ENCODE assay signal across 25 mouse cellular contexts in the genomic region with DNA sequence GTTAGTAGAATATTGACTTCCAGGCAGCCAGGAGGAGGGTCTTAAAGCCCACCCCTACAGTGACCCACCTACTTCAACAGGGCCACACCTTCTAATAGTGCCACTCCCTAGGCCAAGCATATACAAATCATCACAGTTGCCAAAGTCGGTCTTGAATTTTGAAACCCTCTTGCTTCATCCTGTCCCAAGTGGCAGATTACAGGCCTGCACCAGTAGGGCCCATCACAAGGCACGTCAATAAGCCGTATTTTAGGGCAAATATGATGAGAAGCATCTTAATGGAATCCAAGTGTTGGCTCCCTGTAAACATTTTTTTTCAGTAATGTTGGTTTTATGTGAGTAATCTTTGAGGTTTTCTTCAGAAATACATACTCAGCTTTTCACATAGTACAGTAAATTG. TPM values are rescaled to one million over a fixed set of nuclear protein-coding genes. Genes with fewer than 3 reads are reported as not detected.
DNase-seq lines count a peak whose midpoint lies in the region; ATAC-seq lines count a peak whose summit lies in the region.
"Had no signal": no experiment of that assay in that cellular context is flagged by ENCODE, and none has a peak within 500 bp of the region (broad histone marks: within the 10 kb centered on the region; RNA-seq: fewer than 3 reads in every experiment).

No protein-coding gene starts in this region.

- no peaks in the 10 kb centered on the region for H3K4me1 ChIP-seq in heart, embryonic 10.5 days
- H3K4me1 ChIP-seq: embryonic facial prominence, embryonic 13.5 days; embryonic facial prominence, embryonic 15.5 days; forebrain, embryonic 12.5 days had no signal

- WGBS in heart, embryonic 10.5 days = 82% methylated on average over 3 of the region's 3 CpGs

- H3K27me3 ChIP-seq in heart, embryonic 10.5 days (ENCODE audit: insufficient read depth, poor library complexity, severe bottlenecking) = no peaks in the 10 kb centered on the region
- H3K27me3 ChIP-seq: CH12.LX; embryonic facial prominence, embryonic 13.5 days; embryonic facial prominence, embryonic 15.5 days; forebrain, embryonic 12.5 days had no signal

- peak; percentile 55 for DNase-seq in heart, adult 11 months
- no peak for DNase-seq in heart, embryonic 10.5 days (ENCODE audit: low spot score)
- no peak for DNase-seq in kidney, postnatal 14 days
- DNase-seq in adrenal gland, postnatal 10 days = no peak
- DNase-seq: adrenal gland, adult 8-10 months; adrenal gland, postnatal 25 days; B cell, adult 2 months; cerebellum, adult 11 months; cerebellum, adult 18-20 months; cerebellum, adult 8-10 months; cerebellum, adult 9-11 months; cerebellum, postnatal 14 days; cerebellum, postnatal 36 days; embryo, embryonic 11 days had no signal

- no peak overlapping the region for H3K27ac ChIP-seq in heart, embryonic 10.5 days
- H3K27ac ChIP-seq: embryonic facial prominence, embryonic 13.5 days; embryonic facial prominence, embryonic 15.5 days; forebrain, embryonic 10.5 days; forebrain, embryonic 12.5 days had no signal

- ATAC-seq in granulocyte monocyte progenitor cell, adult 5-6 weeks (replicated peaks; ENCODE audit: poor library complexity, severe bottlenecking) = peak; percentile 44; the same call in 1 of the 2 replicates
- ATAC-seq: CD4-positive, CD25-positive, alpha-beta regulatory T cell, adult 4 months; forebrain, embryonic 14.5 days; forebrain, embryonic 16.5 days had no signal

- H3K36me3 ChIP-seq in heart, embryonic 10.5 days = no peaks in the 10 kb centered on the region
- H3K36me3 ChIP-seq: embryonic facial prominence, embryonic 13.5 days; embryonic facial prominence, embryonic 15.5 days; forebrain, embryonic 10.5 days; forebrain, embryonic 12.5 days; G1E had no signal

- no peaks in the 10 kb centered on the region for H3K9me3 ChIP-seq in heart, embryonic 10.5 days
- H3K9me3 ChIP-seq: embryonic facial prominence, embryonic 13.5 days; embryonic facial prominence, embryonic 15.5 days; forebrain, embryonic 10.5 days; forebrain, embryonic 12.5 days; G1E had no signal

- H3K4me3 ChIP-seq in heart, embryonic 10.5 days = no peak overlapping the region
- H3K4me3 ChIP-seq: embryonic facial prominence, embryonic 13.5 days; embryonic facial prominence, embryonic 15.5 days; erythroblast, embryonic 14.5 days; forebrain, embryonic 10.5 days; forebrain, embryonic 12.5 days had no signal

RNA-seq across cellular contexts. Expression of gene Fam3c, which starts 49.0 kb away (rescaled TPM):
- 34.3 and 48.2 TPM in 2 replicates for polyA plus RNA-seq in heart, embryonic 10.5 days (2016; fragmentation: Nextera tagmentation; extraction: Ambion mirVana)
- total RNA-seq in granulocyte monocyte progenitor cell, adult 5-6 weeks (2014; fragmentation: Nextera tagmentation) = 17.5 and 23.2 TPM in 2 replicates
- total RNA-seq in granulocyte monocyte progenitor cell, adult 5-6 weeks (2017) = 55.9 and 63.3 TPM in 2 replicates
- 10 to 100 TPM; 46.4 to 52.2 TPM for total RNA-seq in adrenal gland, postnatal 10 days (2021)
